ENCODE assay signal across 21 mouse cellular contexts in the genomic region with DNA sequence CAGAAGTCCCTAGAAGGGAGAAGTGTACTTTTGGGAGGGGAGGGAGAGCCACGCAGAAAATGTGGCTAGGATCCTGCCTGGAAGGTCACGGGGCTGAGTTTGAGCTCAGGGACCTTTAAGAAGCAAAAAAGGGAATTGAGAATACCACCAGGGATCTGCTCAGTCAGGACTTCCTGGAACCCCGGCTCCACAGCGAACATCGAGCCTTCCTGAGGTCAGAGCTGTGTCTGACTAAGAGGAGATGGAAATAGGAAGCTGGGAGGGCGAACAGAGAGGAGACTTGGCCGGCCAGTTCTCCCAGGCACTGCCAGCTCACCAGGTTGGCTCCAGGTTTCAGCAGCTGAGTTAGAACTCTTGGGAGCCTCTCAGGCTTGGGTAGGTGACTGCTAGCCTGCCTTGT. TPM values are rescaled to one million over a fixed set of nuclear protein-coding genes. Genes with fewer than 3 reads are reported as not detected.
DNase-seq lines count a peak whose midpoint lies in the region; ATAC-seq lines count a peak whose summit lies in the region.
"Had no signal": no experiment of that assay in that cellular context is flagged by ENCODE, and none has a peak within 500 bp of the region (broad histone marks: within the 10 kb centered on the region; RNA-seq: fewer than 3 reads in every experiment).

No protein-coding gene starts in this region.

- ATAC-seq in liver, embryonic 11.5 days (replicated peaks; ENCODE audit: low FRiP score), result no peak
- ATAC-seq: intestine, embryonic 15.5 days had no signal

- H3K4me1 ChIP-seq in liver, embryonic 11.5 days (replicated peaks; ENCODE audit: control insufficient read depth, insufficient read depth, low read length), result no peaks in the 10 kb centered on the region
- peaks cover 5% of the 10 kb centered on the region; the same call in 1 of the 2 replicates for H3K4me1 ChIP-seq in brown adipose tissue, adult 24 weeks (ENCODE audit: control insufficient read depth, insufficient read depth, insufficient read length, low read length)
- peaks cover 16% of the 10 kb centered on the region; the same call in 1 of the 2 replicates for H3K4me1 ChIP-seq in megakaryocyte, embryonic 14.5 days
- H3K4me1 ChIP-seq: liver, embryonic 15.5 days; midbrain, embryonic 12.5 days had no signal

- WGBS in liver, embryonic 11.5 days, result 38% methylated on average over 7 of the region's 7 CpGs

- H3K4me2 ChIP-seq in liver, embryonic 11.5 days, result no peak overlapping the region; the same call in 1 of the 2 replicates
- H3K4me2 ChIP-seq: embryonic facial prominence, embryonic 13.5 days; hindbrain, embryonic 14.5 days; intestine, embryonic 15.5 days; liver, embryonic 15.5 days; midbrain, embryonic 12.5 days had no signal

- H3K36me3 ChIP-seq in liver, embryonic 11.5 days (ENCODE audit: control insufficient read depth, insufficient read depth, low read length), result no peaks in the 10 kb centered on the region
- H3K36me3 ChIP-seq in megakaryocyte, embryonic 14.5 days (replicated peaks; ENCODE audit: low read length), result no peaks in the 10 kb centered on the region
- H3K36me3 ChIP-seq: embryonic facial prominence, embryonic 13.5 days; intestine, embryonic 15.5 days; limb, embryonic 10.5 days; liver, embryonic 15.5 days; midbrain, embryonic 12.5 days had no signal

- no peaks in the 10 kb centered on the region for H3K9me3 ChIP-seq in liver, embryonic 11.5 days (ENCODE audit: control insufficient read depth, low read length)
- H3K9me3 ChIP-seq in megakaryocyte, embryonic 14.5 days, result no peaks in the 10 kb centered on the region
- H3K9me3 ChIP-seq: embryonic facial prominence, embryonic 13.5 days; intestine, embryonic 15.5 days; limb, embryonic 10.5 days; liver, embryonic 15.5 days; midbrain, embryonic 12.5 days had no signal

- H3K27me3 ChIP-seq in liver, embryonic 11.5 days (replicated peaks; ENCODE audit: control insufficient read depth, insufficient read depth, low read length), result no peaks in the 10 kb centered on the region; the same call in 1 of the 2 replicates
- H3K27me3 ChIP-seq in megakaryocyte, embryonic 14.5 days (replicated peaks), result peaks cover 58% of the 10 kb centered on the region
- H3K27me3 ChIP-seq: embryonic facial prominence, embryonic 13.5 days; intestine, embryonic 15.5 days; midbrain, embryonic 12.5 days had no signal

- no peak overlapping the region for H3K27ac ChIP-seq in liver, embryonic 11.5 days (ENCODE audit: low read depth, low read length)
- peak overlapping the region; percentile 49 for H3K27ac ChIP-seq in brown adipose tissue, adult 24 weeks (replicated peaks; ENCODE audit: low read depth, low read length)
- H3K27ac ChIP-seq: embryonic facial prominence, embryonic 13.5 days; hindbrain, embryonic 14.5 days; intestine, embryonic 15.5 days; left cerebral cortex, adult 2 months; limb, embryonic 10.5 days; liver, embryonic 15.5 days; midbrain, embryonic 12.5 days had no signal

- peak; percentile 32 for DNase-seq in gastrocnemius, adult 18-20 months (ENCODE audit: low spot score)
- DNase-seq in gastrocnemius, postnatal 10 days, result no peak
- peak; percentile 17 for DNase-seq in liver
- no peak for DNase-seq in liver, embryonic 11.5 days (ENCODE audit: low spot score)
- no peak for DNase-seq in frontal cortex, adult 2 months (ENCODE audit: extremely low spot score in 1 of 2, low spot score in 1 of 2)
- DNase-seq in embryo, embryonic 9.5 days (ENCODE audit: extremely low spot score), result no peak
- DNase-seq: adrenal gland, postnatal 10 days; cerebellum, adult 2 months; heart, postnatal 10 days; retina, postnatal 1 day; right cerebral cortex, postnatal 4 days; thymus, postnatal 36 days had no signal

- H3K9ac ChIP-seq in liver, embryonic 11.5 days (ENCODE audit: low read depth, low read length), result no peak overlapping the region
- H3K9ac ChIP-seq: embryonic facial prominence, embryonic 13.5 days; hindbrain, embryonic 14.5 days; intestine, embryonic 15.5 days; liver, embryonic 15.5 days; midbrain, embryonic 12.5 days had no signal

- no peak overlapping the region for H3K4me3 ChIP-seq in liver, embryonic 11.5 days (ENCODE audit: low read depth, low read length)
- no peak overlapping the region for H3K4me3 ChIP-seq in brown adipose tissue, adult 24 weeks (ENCODE audit: insufficient read depth, low read depth, low read length)
- peak overlapping the region; percentile 2 for H3K4me3 ChIP-seq in megakaryocyte, embryonic 14.5 days (replicated peaks)
- H3K4me3 ChIP-seq: embryonic facial prominence, embryonic 13.5 days; intestine, embryonic 15.5 days; left cerebral cortex, adult 2 months; limb, embryonic 10.5 days; liver, embryonic 15.5 days; midbrain, embryonic 12.5 days had no signal

RNA-seq across cellular contexts. Expression of gene Map3k14, which starts 14.5 kb away (rescaled TPM):
- total RNA-seq in gastrocnemius, adult 18-20 months (2021), result 1 to 10 TPM; 3.2 to 4.0 TPM
- total RNA-seq in gastrocnemius, postnatal 10 days (2021), result 1 to 10 TPM; 3.3 to 5.0 TPM
- polyA plus RNA-seq in liver, embryonic 11.5 days (2014; fragmentation: Nextera tagmentation; extraction: Ambion mirVana), result 1.1 and 1.6 TPM in 2 replicates
- 1.5 and 3.8 TPM in 2 replicates for polyA plus RNA-seq in brown adipose tissue, adult 24 weeks (2012; ENCODE audit: insufficient read depth, insufficient read length, missing spikeins)
- 1.0 and 2.3 TPM in 2 replicates for polyA plus RNA-seq in megakaryocyte, embryonic 14.5 days (2012; ENCODE audit: insufficient read depth, low replicate concordance)
- 3.8 and 4.3 TPM in 2 replicates for polyA plus RNA-seq in frontal cortex, adult 2 months (2012; rRNA removed)

Comparison
In these comparisons a context has a peak if more than half of its experiments do, and no peak if none do; other contexts are left out.
1. DNase-seq: peak in gastrocnemius, adult 18-20 months (single experiment) and liver (single experiment); none in gastrocnemius, postnatal 10 days (single experiment), liver, embryonic 11.5 days (single experiment), frontal cortex, adult 2 months (0 of 2) and embryo, embryonic 9.5 days (single experiment).